Mouse (Mus musculus) layer of hippocampus, postnatal 25 days (tissue): Measurements from ENCODE around the gene Ubash3b. TPM values are rescaled to one million over a fixed set of nuclear protein-coding genes. Genes with fewer than 3 reads are reported as not detected.

ENCODE experiments used
- DNase-seq, 2 experiments: peaks; one replicate each; pipeline ENCODE4 v3.0.0; 2022; ENCODE audit warnings: mixed read lengths in 2 of 2, low spot score in 1 of 2; ENCODE audit errors: extremely low spot score in 1 of 2
- total RNA-seq, 2 experiments: library from RNA; stranded (reverse); gene quantifications; 2 replicates each; pipeline ENCODE4 v1.2.3; 2021

Gene Ubash3b
- total RNA-seq = 10 to 100 TPM; 25.3 to 27.6 TPM

- DNase-seq = no peak
Measured at GRCm38 (mm10) chr9:41161413-41161812, at the start of gene Ubash3b. Ubash3b (minus strand) TSS chr9:41161697.

- DNase-seq = peak; percentile 80 to 94
Measured at GRCm38 (mm10) chr9:41207130-41208104, 45.9 kb upstream of the Ubash3b start.

- DNase-seq = no peak
Measured at GRCm38 (mm10) chr9:41206717-41207116, 45.2 kb upstream of the Ubash3b start.

DNA sequence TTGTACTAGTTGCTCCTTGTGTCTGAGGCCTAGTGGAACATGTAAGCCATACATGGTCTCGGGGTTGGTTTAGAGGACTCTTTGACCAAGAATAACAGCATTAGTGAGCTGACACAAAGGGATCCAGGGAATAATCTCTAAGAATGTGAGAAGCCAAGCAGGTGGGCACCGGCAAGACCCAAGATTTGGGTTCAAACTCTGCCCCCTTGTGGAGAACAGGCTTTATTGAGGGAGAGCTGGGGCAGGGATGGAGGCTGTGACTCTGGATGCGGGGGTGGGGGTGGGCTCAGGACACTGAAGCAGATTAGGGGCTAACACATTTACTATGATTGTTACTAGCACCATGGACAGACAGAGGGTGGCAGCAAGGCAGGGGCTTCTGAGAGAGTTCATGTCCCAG is 43.8 kb upstream of the Ubash3b start:
- DNase-seq = no peak

DNA sequence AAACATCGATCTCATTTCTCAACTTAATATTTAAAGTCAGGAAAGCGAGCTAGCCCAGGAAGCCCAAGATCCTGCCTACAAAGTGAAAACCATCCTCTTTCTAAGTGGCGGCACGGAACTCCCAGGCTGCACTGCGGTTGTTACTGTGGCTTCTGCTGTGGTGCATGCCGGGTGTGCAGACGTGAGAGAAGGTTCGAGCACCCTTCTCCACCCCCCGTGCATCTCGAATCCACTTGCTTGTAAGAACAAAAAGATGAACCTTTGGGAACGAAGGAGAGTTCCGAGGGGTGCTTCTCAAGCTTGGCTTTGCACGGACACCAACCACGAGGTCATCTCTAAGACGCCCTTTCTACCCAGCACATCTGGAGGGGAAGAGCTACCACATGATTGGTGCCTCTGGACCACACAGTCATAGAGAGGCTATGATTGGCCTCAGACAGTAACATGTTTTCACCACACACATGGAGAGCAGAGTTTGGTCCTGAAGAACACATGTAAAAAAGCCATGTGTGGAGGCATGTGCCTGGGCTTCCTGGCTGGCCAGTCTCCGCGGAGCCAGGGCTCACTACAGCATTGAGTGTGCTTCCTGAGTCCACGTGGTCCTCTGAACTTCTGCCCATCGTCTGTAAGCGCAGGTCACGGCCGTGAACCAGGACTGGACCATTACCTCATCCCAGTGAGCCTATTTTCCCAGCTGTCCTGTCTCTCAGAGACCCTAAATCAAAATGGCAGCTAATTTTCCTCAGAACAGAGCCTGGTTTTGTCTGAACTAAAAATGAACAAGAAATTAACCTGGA is 38.2 kb upstream of the Ubash3b start:
- DNase-seq = no peak

DNA sequence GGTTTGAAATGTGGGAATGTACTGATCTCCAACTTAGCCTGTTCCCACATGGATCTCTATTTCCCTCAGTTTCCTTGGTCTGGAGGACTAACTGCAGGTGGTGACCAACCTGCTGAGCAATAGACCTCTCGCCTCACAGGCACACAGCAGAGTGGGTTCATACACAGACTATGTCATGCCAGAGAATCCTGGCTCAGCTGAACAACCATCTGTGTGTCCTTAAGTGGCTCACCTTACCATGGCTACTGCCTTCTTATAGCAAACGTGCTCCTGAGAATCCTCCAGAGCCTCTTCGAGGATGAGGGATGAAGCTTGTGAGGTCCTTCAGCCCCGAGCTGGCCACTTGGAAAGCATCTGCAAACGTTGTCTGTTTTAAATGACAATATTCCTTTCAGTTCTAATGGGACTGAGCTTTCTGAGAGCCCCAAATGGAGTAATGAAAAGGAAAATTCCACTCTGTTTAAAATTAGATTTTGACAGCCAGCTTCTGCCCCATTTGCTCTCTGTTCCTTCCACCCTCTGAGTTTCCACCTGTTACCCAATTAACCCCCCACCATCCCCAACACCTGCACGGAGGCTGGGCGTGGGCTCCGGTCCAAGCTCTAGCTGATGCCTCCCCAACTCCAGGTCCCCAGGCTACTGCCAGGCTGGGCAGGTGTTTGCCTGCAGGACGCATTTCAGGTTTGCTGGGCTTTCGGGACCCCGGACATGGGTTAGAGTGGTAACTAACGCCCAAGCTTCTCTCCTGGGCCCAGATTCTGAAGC is 37.2 kb upstream of the Ubash3b start:
- DNase-seq = no peak

DNA sequence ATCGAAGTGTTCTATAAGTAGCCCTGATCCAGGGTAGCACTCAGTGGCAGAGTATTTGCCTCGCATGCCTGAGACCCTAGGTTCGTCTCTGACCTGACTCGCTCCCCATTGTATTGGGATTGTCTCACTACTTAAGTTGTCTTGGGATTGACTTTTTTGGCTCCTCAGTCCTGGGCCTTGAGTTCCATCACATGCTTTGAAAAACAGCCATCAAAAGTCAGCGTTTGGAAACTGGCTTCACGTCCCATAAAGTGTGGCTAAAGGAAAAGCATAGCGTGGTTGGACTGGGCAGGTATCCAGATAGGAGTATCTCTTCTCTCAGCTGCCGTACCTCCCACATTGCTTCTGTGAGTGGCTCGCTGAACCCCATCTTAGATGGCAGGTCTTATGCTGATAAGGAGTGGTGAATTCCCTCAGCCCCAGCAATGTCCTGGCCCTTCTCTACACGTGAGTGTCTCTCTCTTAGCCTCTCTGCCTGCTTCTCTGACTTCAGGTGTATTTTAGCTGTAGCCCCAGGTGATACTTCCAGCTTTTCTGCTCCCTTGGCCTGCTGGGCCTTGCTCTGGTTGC is 34.3 kb upstream of the Ubash3b start:
- no peak for DNase-seq

GRCm38 (mm10) chr9:41191651-41192210 is 30.2 kb upstream of the Ubash3b start:
- no peak for DNase-seq

- peak; percentile 71 to 89 for DNase-seq
Measured at GRCm38 (mm10) chr9:41190745-41191482, 29.4 kb upstream of the Ubash3b start.

DNA sequence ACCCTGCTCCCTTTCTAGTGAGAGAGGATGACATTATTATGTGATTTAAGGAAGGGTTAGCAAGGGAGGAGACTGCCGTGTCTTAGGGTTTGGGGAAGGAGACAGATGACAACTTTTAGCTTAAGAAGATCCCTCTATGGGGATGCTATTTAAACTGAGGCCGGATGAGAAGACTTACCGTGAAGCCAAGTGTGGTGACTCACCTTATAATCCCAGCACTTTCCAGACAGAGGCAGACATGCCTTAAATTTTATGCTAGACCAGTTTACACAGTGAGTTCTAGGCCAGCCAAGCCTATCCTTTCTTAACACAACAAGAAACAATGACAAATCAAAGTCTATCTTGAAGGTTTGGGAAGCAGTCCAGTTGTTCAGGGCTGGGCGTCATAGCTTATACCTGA is 26.4 kb upstream of the Ubash3b start:
- no peak for DNase-seq

GRCm38 (mm10) chr9:41187498-41187897 is 26.0 kb upstream of the Ubash3b start:
- DNase-seq = no peak

- DNase-seq = no peak
Measured at GRCm38 (mm10) chr9:41185331-41185730, 23.8 kb upstream of the Ubash3b start.

GRCm38 (mm10) chr9:41182550-41182949 is 21.1 kb upstream of the Ubash3b start:
- DNase-seq = peak in 1 of 2 experiments; percentile 32

- no peak for DNase-seq
Measured at GRCm38 (mm10) chr9:41181803-41182202, 20.3 kb upstream of the Ubash3b start.

- DNase-seq = no peak
Measured at GRCm38 (mm10) chr9:41181372-41181771, 19.9 kb upstream of the Ubash3b start.

GRCm38 (mm10) chr9:41179056-41179455 is 17.6 kb upstream of the Ubash3b start:
- no peak for DNase-seq

DNA sequence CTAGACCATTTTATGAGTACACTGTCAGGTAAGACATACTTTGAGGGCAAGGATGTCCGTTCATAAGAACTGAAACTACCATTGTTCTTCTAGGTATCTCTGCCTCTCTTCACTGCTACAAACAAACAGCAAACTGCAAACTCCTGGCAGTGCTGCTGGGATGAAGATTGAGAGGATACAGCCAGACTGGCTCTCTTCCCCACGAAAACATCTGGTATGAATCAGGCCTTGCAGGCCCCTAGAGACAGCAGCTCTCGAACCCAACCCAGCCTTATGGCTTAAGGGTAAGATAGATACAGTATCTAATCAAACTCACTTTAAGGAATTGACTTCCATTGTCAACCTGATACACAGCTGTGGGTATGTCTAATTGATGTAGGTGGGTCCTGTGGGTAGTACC is 11.7 kb upstream of the Ubash3b start:
- DNase-seq = no peak

DNA sequence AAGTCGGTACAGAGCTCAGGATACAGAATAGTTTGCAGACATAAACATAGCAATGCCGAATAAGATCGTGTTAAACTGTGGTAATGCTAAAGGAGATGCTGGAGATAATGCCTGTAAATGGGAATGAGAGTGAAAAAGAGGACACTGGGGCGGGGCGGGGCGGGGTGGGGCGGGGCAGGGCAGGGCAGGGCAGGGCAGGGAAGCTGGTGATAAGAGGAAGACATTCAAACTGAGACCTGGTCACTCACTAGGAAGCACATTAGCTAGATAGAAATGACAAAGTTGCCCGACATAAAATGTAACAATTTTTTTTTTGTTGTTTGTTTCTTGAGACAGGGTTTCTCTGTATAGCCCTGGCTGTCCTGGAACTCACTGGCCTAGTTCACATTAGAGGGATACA is 10.9 kb upstream of the Ubash3b start:
- no peak for DNase-seq

DNA sequence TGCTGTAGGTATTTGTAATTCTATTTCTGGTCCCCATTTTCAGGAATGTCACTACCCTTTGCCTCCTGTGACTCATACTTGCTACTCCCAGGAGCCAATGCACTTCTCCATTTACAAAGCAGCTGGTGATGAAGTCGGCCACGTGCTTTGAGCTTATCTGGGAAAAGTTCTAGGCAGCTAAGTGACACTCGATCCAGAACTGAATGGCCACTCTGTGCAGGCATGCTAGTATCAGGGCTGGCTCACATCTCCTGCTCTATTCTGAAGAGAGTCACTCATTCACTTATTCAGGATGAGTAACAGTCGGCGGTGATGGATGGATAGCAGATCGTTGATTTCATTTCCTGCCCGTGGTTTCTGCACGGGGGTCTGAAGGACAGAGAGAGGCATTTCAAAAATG is 8.5 kb upstream of the Ubash3b start:
- no peak for DNase-seq
